Mouse (Mus musculus): ENCODE measurements around the gene Ubiad1.
A peak's percentile ranks its signal among the peaks of the same experiment; 100 is the strongest.

The Ubiad1 gene

GRCm38 (mm10) chr4:148453707-148454106, 9.1 kb upstream of the Ubiad1 start:
- DNase-seq (ENCODE audit: low read depth, low spot score) = no peak

- no peak for DNase-seq (ENCODE audit: low read depth, low spot score)
Measured at GRCm38 (mm10) chr4:148448853-148449245, 4.3 kb upstream of the Ubiad1 start.

- peak; percentile 100 for DNase-seq (ENCODE audit: low read depth, low spot score)
Measured at GRCm38 (mm10) chr4:148448179-148448852, 3.7 kb upstream of the Ubiad1 start, which contains the start of gene Mtor. Gene Mtor, plus strand, starts transcription at chr4:148448611.

- DNase-seq (ENCODE audit: low read depth, low spot score) = no peak
Measured at GRCm38 (mm10) chr4:148442598-148442997, 2.0 kb downstream of the Ubiad1 start.

- DNase-seq (ENCODE audit: low read depth, low spot score) = no peak
Measured at GRCm38 (mm10) chr4:148441931-148442330, 2.6 kb downstream of the Ubiad1 start.

- DNase-seq (ENCODE audit: low read depth, low spot score) = peak; percentile 61
Measured at GRCm38 (mm10) chr4:148435657-148436330, 8.8 kb downstream of the Ubiad1 start.

GRCm38 (mm10) chr4:148435106-148435505, 9.5 kb downstream of the Ubiad1 start:
- no peak for DNase-seq (ENCODE audit: low read depth, low spot score)

- DNase-seq (ENCODE audit: low read depth, low spot score) = no peak
Measured at GRCm38 (mm10) chr4:148434554-148434953, 10.0 kb downstream of the Ubiad1 start.

- DNase-seq (ENCODE audit: low read depth, low spot score) = no peak
Measured at GRCm38 (mm10) chr4:148433813-148434212, 10.8 kb downstream of the Ubiad1 start.

- DNase-seq (ENCODE audit: low read depth, low spot score) = no peak
Measured at GRCm38 (mm10) chr4:148433336-148433735, 11.2 kb downstream of the Ubiad1 start.

GRCm38 (mm10) chr4:148432488-148432887, 12.1 kb downstream of the Ubiad1 start:
- no peak for DNase-seq (ENCODE audit: low read depth, low spot score)

- DNase-seq (ENCODE audit: low read depth, low spot score) = no peak
Measured at GRCm38 (mm10) chr4:148430880-148431519, 13.6 kb downstream of the Ubiad1 start.

- DNase-seq (ENCODE audit: low read depth, low spot score) = peak; percentile 82
Measured at GRCm38 (mm10) chr4:148429686-148430085, 14.9 kb downstream of the Ubiad1 start.

GRCm38 (mm10) chr4:148429121-148429520, 15.4 kb downstream of the Ubiad1 start:
- no peak for DNase-seq (ENCODE audit: low read depth, low spot score)

- DNase-seq (ENCODE audit: low read depth, low spot score) = no peak
Measured at GRCm38 (mm10) chr4:148428544-148428943, 16.0 kb downstream of the Ubiad1 start.

- peak; percentile 21 for DNase-seq (ENCODE audit: low read depth, low spot score)
Measured at GRCm38 (mm10) chr4:148426950-148427850, 17.4 kb downstream of the Ubiad1 start.

GRCm38 (mm10) chr4:148417559-148417958, 27.0 kb downstream of the Ubiad1 start:
- no peak for DNase-seq (ENCODE audit: low read depth, low spot score)

- DNase-seq (ENCODE audit: low read depth, low spot score) = peak; percentile 19
Measured at GRCm38 (mm10) chr4:148417074-148417526, 27.5 kb downstream of the Ubiad1 start.

- DNase-seq (ENCODE audit: low read depth, low spot score) = peak; percentile 39
Measured at GRCm38 (mm10) chr4:148415575-148415974, 29.0 kb downstream of the Ubiad1 start.

GRCm38 (mm10) chr4:148408256-148408975, 36.2 kb downstream of the Ubiad1 start:
- no peak for DNase-seq (ENCODE audit: low read depth, low spot score)

GRCm38 (mm10) chr4:148405255-148405788, 39.2 kb downstream of the Ubiad1 start:
- no peak for DNase-seq (ENCODE audit: low read depth, low spot score)
